Mouse (Mus musculus): Measurements from ENCODE around the gene Traf3ip1.

- no peak for TF ChIP-seq CTCF (IDR thresholded peaks at IDR 0.05; ENCODE audit: borderline replicate concordance, insufficient read depth, low read length)
- TF ChIP-seq POLR2A (IDR thresholded peaks at IDR 0.05; ENCODE audit: low read depth, low read length), result no peak
Observed at GRCm38 (mm10) chr1:91465244-91465643, 29.2 kb upstream of the Traf3ip1 start.
